Mouse (Mus musculus) liver, postnatal 0 days (tissue): Measurements from ENCODE around the gene Lipe.

Experiments used
- CTCF ChIP-seq: sonication (generic); IDR thresholded peaks from 2 replicates; pipeline ENCODE4 v1.5.1; 2016; ENCODE audit warnings: antibody characterized with exemption, low read depth
- EP300 ChIP-seq: IDR thresholded peaks from 2 replicates; pipeline ENCODE4 v1.6.1; 2016; ENCODE audit warnings: antibody characterized with exemption, low read depth, mild to moderate bottlenecking

DNA sequence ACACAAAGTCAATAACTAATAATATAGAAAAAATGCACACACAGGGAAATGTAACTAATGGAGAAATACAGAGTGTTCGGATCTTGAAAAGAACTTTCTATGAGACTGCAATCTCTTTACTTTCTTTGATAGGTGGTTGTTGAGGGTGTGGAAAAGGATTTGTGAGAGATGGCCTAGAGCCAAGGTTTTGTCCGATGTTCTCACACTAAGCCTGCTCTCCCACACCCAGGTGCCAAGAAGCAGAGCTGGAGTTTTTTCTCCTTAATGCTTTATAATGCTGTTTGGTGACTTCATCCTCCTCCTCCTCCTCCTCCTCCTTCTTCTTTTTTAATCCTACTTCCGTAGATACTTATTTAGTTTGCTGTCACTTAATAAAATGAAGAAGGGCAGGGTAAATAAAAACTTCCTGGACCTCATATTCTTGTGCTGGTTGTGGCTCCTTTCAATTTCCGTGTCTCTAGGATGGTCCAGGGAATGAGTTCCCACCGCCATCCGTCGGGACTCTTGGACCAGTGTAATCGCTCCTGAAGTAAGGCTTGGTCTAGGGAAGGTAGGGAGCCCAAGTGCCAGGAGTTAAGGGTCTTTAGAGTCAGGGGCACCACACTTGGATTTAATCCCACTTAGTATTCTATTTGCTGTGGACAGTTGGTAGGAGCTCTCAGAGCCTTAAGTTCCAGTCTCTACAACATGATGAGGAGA is 40.8 kb upstream of the Lipe start:
- TF ChIP-seq EP300 (no peak), CTCF (no peak)
